Mouse (Mus musculus): ENCODE data around the gene Rnpep. TPM values are rescaled to one million over a fixed set of nuclear protein-coding genes. Genes with fewer than 3 reads are reported as not detected.

Gene Rnpep
- polyA plus RNA-seq, 1 experiment from 2014 or later: 155 TPM

DNA sequence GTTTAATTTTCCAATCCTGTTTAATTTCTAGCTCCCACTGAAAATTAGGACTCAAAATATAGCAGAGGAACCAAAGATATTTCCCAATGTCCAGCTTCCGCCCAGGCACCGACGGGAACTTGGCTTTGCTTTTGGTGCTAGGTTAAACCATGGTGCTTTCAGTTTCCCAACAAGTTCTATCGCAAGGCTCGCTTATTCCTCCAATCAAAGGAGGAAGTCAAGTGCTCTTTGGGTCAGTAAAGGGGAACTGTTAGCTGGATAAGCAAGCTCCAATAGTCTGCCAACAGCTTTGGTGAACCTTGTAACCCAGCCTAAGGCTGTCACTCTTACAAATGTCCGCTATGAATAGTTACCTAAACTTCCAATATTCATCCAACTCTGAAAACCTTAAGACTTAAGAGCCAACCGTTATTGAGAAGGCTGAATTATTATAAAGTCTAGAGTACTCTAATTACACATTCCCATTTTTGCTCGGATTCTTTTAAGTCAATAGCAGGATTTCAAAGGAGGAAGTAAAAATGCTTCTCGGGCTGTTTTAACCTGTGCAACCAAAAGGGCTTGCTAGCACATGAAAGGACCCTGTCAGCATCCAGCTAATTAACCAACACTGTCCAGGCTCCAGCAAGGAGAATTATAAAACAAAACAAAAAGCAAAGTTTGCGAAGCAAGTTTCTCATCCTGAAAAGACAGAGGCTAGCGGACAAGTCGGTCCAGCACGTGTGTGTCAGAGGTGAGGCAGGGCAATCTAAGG lies 1.2 kb downstream of the Rnpep start:
- H3K4me1 ChIP-seq (replicated peaks): 0 out of 2 replicates have a peak, but pooled peaks cover 2% of the 10 kb centered on the region
- peak overlapping the region; percentile 77 for H3K9ac ChIP-seq
- peak overlapping the region; percentile 88 for H3K27ac ChIP-seq
- peak overlapping the region; percentile 74 for H3K4me3 ChIP-seq (replicated peaks)
- peak; percentile 70 for ATAC-seq
- peaks cover 7% of the 10 kb centered on the region; the same call in 1 of the 2 replicates for H3K36me3 ChIP-seq
- no peaks in the 10 kb centered on the region for H3K27me3 ChIP-seq (replicated peaks)
- no peaks in the 10 kb centered on the region for H3K9me3 ChIP-seq
- peak overlapping the region; percentile 79 for H3K4me2 ChIP-seq (replicated peaks)
- 24% methylated on average over 13 of the region's 13 CpGs for WGBS

- Histone ChIP-seq H3K4me3 (replicated peaks) (no peak overlapping the region), H3K9ac (no peak overlapping the region), H3K36me3 (peaks cover 7% of the 10 kb centered on the region; the same call in 1 of the 2 replicates), H3K27me3 (replicated peaks) (no peaks in the 10 kb centered on the region), H3K27ac (no peak overlapping the region), H3K4me2 (replicated peaks) (peak overlapping the region; percentile 79), H3K9me3 (no peaks in the 10 kb centered on the region), H3K4me1 (replicated peaks) (0 out of 2 replicates have a peak, but pooled peaks cover 2% of the 10 kb centered on the region)
- ATAC-seq: no peak
- 95% methylated on average over 17 of the region's 17 CpGs for WGBS
Observed at GRCm38 (mm10) chr1:135281841-135282240, 2.0 kb downstream of the Rnpep start.

DNA sequence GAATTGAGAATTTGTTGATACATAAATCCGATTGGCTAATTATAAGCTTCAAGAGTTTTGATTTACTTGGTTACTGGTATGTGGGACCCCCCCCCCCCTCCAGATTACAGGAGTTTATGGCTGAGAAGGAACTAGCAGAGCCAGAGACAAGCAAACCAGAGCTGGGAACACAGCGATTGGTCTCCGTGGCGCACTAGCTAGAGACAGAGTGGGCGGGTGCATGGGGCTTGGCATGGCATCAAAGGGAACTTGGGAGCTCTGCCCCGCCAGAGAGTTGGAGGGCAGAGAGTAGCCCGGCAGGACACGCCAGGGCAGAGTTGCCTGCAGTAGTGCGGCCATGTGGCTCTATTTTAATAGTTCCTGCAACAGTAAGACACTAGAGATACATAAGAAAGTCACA lies 3.2 kb downstream of the Rnpep start:
- WGBS: 77% methylated on average over 9 of the region's 9 CpGs
- no peaks in the 10 kb centered on the region for H3K27me3 ChIP-seq (replicated peaks)
- no peak overlapping the region for H3K4me3 ChIP-seq (replicated peaks)
- H3K9me3 ChIP-seq: no peaks in the 10 kb centered on the region
- peaks cover 10% of the 10 kb centered on the region; the same call in 1 of the 2 replicates for H3K36me3 ChIP-seq
- ATAC-seq: no peak
- H3K27ac ChIP-seq: no peak overlapping the region
- H3K4me2 ChIP-seq (replicated peaks): no peak overlapping the region
- no peak overlapping the region for H3K9ac ChIP-seq
- H3K4me1 ChIP-seq (replicated peaks): 0 out of 2 replicates have a peak, but pooled peaks cover 2% of the 10 kb centered on the region

- Histone ChIP-seq H3K9ac (no peak overlapping the region), H3K9me3 (no peaks in the 10 kb centered on the region), H3K4me2 (replicated peaks) (no peak overlapping the region), H3K27ac (no peak overlapping the region), H3K27me3 (replicated peaks) (no peaks in the 10 kb centered on the region), H3K4me1 (replicated peaks) (peaks cover 3% of the 10 kb centered on the region; the same call in 1 of the 2 replicates), H3K4me3 (replicated peaks) (no peak overlapping the region), H3K36me3 (peaks cover 19% of the 10 kb centered on the region)
- no peak for ATAC-seq
- 90% methylated on average over 9 of the region's 9 CpGs for WGBS
Observed at GRCm38 (mm10) chr1:135271371-135271770, 12.5 kb downstream of the Rnpep start.

- H3K4me3 ChIP-seq (replicated peaks): no peak overlapping the region
- no peak overlapping the region for H3K27ac ChIP-seq
- no peak overlapping the region for H3K9ac ChIP-seq
- no peaks in the 10 kb centered on the region for H3K9me3 ChIP-seq
- H3K36me3 ChIP-seq: peaks cover 42% of the 10 kb centered on the region
- H3K27me3 ChIP-seq (replicated peaks): no peaks in the 10 kb centered on the region
- 82% methylated on average over 10 of the region's 10 CpGs for WGBS
- no peak for ATAC-seq
- no peak overlapping the region for H3K4me2 ChIP-seq (replicated peaks)
- peaks cover 6% of the 10 kb centered on the region; the same call in 1 of the 2 replicates for H3K4me1 ChIP-seq (replicated peaks)
Observed at GRCm38 (mm10) chr1:135267663-135268446, 16.0 kb downstream of the Rnpep start.

DNA sequence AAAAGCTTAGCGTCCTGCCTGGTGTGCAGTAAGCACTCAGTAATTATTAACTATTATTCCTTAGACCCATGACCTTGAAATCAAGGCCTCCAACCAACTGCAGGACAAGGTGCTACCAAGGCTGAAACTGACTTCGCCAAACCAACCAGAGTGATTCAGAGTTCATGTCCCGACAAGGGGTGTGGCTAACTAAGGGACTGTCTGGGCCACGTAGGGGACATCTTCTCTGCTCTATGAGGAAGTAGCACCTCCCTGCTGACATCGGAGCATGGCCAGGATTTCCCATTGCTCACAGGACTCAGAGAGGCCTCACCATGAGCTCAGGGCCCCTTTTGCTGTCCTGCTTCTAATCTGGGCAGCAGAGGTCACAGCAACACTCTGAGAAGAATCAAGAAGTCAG lies 18.1 kb downstream of the Rnpep start:
- ATAC-seq: peak; percentile 92
- Histone ChIP-seq H3K4me2 (replicated peaks) (no peak overlapping the region), H3K27me3 (replicated peaks) (no peaks in the 10 kb centered on the region), H3K27ac (peak overlapping the region; percentile 81), H3K4me3 (replicated peaks) (no peak overlapping the region), H3K9me3 (no peaks in the 10 kb centered on the region), H3K36me3 (peaks cover 42% of the 10 kb centered on the region), H3K9ac (no peak overlapping the region), H3K4me1 (replicated peaks) (peaks cover 6% of the 10 kb centered on the region; the same call in 1 of the 2 replicates)
- 52% methylated on average over 5 of the region's 5 CpGs for WGBS

GRCm38 (mm10) chr1:135263316-135263715 lies 20.6 kb downstream of the Rnpep start:
- Histone ChIP-seq H3K4me3 (replicated peaks) (no peak overlapping the region), H3K27me3 (replicated peaks) (no peaks in the 10 kb centered on the region), H3K36me3 (peaks cover 42% of the 10 kb centered on the region), H3K4me1 (replicated peaks) (peaks cover 12% of the 10 kb centered on the region; the same call in 1 of the 2 replicates), H3K27ac (no peak overlapping the region), H3K9ac (no peak overlapping the region), H3K9me3 (no peaks in the 10 kb centered on the region), H3K4me2 (replicated peaks) (no peak overlapping the region)
- WGBS: 76% methylated on average over 9 of the region's 9 CpGs
- no peak for ATAC-seq

DNA sequence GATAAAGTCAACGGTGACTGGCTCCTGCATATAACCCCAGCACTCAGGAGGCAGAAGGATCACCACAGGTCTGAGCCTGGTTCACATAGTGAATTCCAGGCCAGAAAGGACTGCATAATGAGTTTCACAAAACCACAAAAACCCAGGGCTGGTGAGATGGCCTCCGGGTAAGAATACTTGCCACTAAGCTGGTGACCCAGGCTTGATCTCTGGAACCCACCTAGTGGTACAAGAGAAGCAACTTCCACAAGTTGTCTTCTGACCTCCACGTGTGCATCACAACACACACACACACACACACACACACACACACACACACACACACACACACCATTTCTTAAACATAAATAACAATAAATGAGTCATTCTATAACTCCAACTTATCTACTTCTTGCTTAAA lies 21.6 kb downstream of the Rnpep start:
- Histone ChIP-seq H3K4me1 (replicated peaks) (peaks cover 12% of the 10 kb centered on the region; the same call in 1 of the 2 replicates), H3K36me3 (peaks cover 35% of the 10 kb centered on the region), H3K9me3 (no peaks in the 10 kb centered on the region), H3K4me2 (replicated peaks) (no peak overlapping the region), H3K9ac (no peak overlapping the region), H3K27ac (no peak overlapping the region), H3K27me3 (replicated peaks) (no peaks in the 10 kb centered on the region), H3K4me3 (replicated peaks) (no peak overlapping the region)
- WGBS: 82% methylated on average over 3 of the region's 3 CpGs
- ATAC-seq: no peak

DNA sequence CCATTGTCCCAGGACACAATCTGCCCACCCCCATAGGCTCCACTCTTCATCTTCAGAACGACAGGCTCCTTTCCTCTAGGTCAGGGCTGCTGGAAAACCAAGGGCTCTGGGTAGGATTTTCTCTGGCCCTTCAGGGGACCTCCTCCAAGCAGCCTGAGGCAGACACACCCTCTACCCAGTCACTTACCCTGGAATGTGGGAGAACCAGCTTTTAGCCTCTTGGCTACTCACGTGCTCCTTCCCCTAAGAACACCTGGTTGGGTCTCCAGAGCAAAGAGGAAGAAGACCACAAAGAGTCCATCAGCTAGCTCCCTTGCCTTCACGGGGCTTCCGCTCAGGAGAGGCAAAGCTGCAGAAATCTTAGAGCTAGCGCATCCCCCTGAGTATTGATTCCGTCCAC lies 23.0 kb downstream of the Rnpep start:
- Histone ChIP-seq H3K36me3 (peaks cover 31% of the 10 kb centered on the region), H3K4me1 (replicated peaks) (0 out of 2 replicates have a peak, but pooled peaks cover 9% of the 10 kb centered on the region), H3K9ac (no peak overlapping the region), H3K27me3 (replicated peaks) (no peaks in the 10 kb centered on the region), H3K4me2 (replicated peaks) (peak overlapping the region; percentile 24; the same call in 1 of the 2 replicates), H3K4me3 (replicated peaks) (no peak overlapping the region), H3K27ac (peak overlapping the region; percentile 60), H3K9me3 (no peaks in the 10 kb centered on the region)
- peak; percentile 26 for ATAC-seq
- WGBS: 58% methylated on average over 6 of the region's 6 CpGs

- peak; percentile 60 for ATAC-seq
- H3K9me3 ChIP-seq: no peaks in the 10 kb centered on the region
- no peaks in the 10 kb centered on the region for H3K27me3 ChIP-seq (replicated peaks)
- under 1% methylated on average over 10 of the region's 10 CpGs for WGBS
- H3K36me3 ChIP-seq: peaks cover 16% of the 10 kb centered on the region
- H3K4me2 ChIP-seq (replicated peaks): peak overlapping the region; percentile 74
- H3K4me1 ChIP-seq (replicated peaks): 0 out of 2 replicates have a peak, but pooled peaks cover 6% of the 10 kb centered on the region
- H3K9ac ChIP-seq: peak overlapping the region; percentile 53
- peak overlapping the region; percentile 95 for H3K27ac ChIP-seq
- H3K4me3 ChIP-seq (replicated peaks): peak overlapping the region; percentile 31
Observed at GRCm38 (mm10) chr1:135259128-135259436, 24.8 kb downstream of the Rnpep start.

GRCm38 (mm10) chr1:135258380-135259127 lies 25.3 kb downstream of the Rnpep start, which contains the start of gene Elf3:
TSS of gene Elf3 (minus strand) at chr1:135258568.
- Histone ChIP-seq H3K4me1 (replicated peaks) (0 out of 2 replicates have a peak, but pooled peaks cover 6% of the 10 kb centered on the region), H3K4me3 (replicated peaks) (peak within 1 kb of the TSS; percentile 40), H3K27ac (peak within 1 kb of the TSS; percentile 95), H3K9me3 (no peaks in the 10 kb centered on the region), H3K4me2 (replicated peaks) (peak within 1 kb of the TSS; percentile 74), H3K27me3 (replicated peaks) (no peaks in the 10 kb centered on the region), H3K36me3 (peaks cover 13% of the 10 kb centered on the region), H3K9ac (peak within 1 kb of the TSS; percentile 58)
- 9% methylated on average over 19 of the region's 19 CpGs for WGBS
- peak; percentile 91 for ATAC-seq

DNA sequence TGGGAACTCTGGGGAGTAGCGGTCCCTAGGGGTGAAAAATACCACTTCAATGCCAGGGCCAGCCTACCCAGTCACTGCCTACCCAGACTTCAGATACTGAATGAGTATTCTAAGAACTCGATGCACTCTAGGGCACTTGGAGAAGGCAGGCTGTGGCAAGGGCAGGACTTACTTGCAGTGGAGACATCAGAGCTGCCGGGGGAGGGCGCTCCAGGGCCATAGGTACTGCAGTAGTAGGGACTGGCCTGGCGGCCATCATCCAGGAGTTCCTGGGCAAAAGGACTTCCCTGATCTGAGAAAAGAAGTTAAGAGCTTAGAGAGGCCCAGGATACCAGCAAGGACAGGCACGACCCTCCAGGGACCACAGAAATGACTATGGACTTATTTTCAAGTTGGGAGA lies 27.6 kb downstream of the Rnpep start:
- peak overlapping the region; percentile 58 for H3K9ac ChIP-seq
- peaks cover 19% of the 10 kb centered on the region; the same call in 1 of the 2 replicates for H3K4me1 ChIP-seq (replicated peaks)
- no peak for ATAC-seq
- peak overlapping the region; percentile 73 for H3K27ac ChIP-seq
- peak overlapping the region; percentile 40 for H3K4me3 ChIP-seq (replicated peaks)
- no peaks in the 10 kb centered on the region for H3K36me3 ChIP-seq
- no peaks in the 10 kb centered on the region for H3K27me3 ChIP-seq (replicated peaks)
- no peaks in the 10 kb centered on the region for H3K9me3 ChIP-seq
- 58% methylated on average over 6 of the region's 6 CpGs for WGBS
- peak overlapping the region; percentile 55 for H3K4me2 ChIP-seq (replicated peaks)

Measured in intestine, embryonic 15.5 days (tissue).